Mouse (Mus musculus) hindbrain, postnatal 0 days (tissue): Measurements from ENCODE around the gene Ephb1. TPM values are rescaled to one million over a fixed set of nuclear protein-coding genes. Genes with fewer than 3 reads are reported as not detected.
A peak's percentile ranks its signal among the peaks of the same experiment; 100 is the strongest.

Experiments used
- ATAC-seq: fragments of 200-750 bp; cut with Nextera tagmentation; 2 replicates; pipeline ENCODE4 v1.8.0; 2017; ENCODE audit warnings: mild to moderate bottlenecking, moderate TSS enrichment, moderate library complexity
- DNase-seq: peaks from one replicate; pipeline ENCODE4 v3.0.0-alpha.2; 2015; ENCODE audit warnings: low spot score
- H3K27ac ChIP-seq: fragments of 300-500 bp; sonication (generic); 2 replicates; pipeline ENCODE4 v1.5.1; 2014; ENCODE audit warnings: mild to moderate bottlenecking
- H3K27me3 ChIP-seq: fragments of 300-500 bp; sonication (generic); 2 replicates; pipeline ENCODE4 v1.6.1; 2014; ENCODE audit warnings: low read length, mixed read lengths; ENCODE audit not compliant: insufficient read depth
- H3K36me3 ChIP-seq: fragments of 300-500 bp; sonication (generic); 2 replicates; pipeline ENCODE4 v1.6.1; 2014; ENCODE audit warnings: low read length, mixed read lengths; ENCODE audit not compliant: insufficient read depth
- H3K4me1 ChIP-seq: fragments of 300-500 bp; sonication (generic); 2 replicates; pipeline ENCODE4 v1.6.1; 2014; ENCODE audit warnings: antibody characterized with exemption, low read length, mixed read lengths; ENCODE audit not compliant: insufficient read depth
- H3K4me2 ChIP-seq: fragments of 300-500 bp; sonication (generic); 2 replicates; pipeline ENCODE4 v1.6.1; 2014; ENCODE audit warnings: low read depth, mild to moderate bottlenecking, low read length, moderate library complexity, mixed read lengths
- H3K4me3 ChIP-seq: fragments of 300-500 bp; sonication (generic); 2 replicates; pipeline ENCODE4 v1.5.1; 2014; ENCODE audit warnings: low read length
- H3K9ac ChIP-seq: fragments of 300-500 bp; sonication (generic); replicated peaks from 2 replicates; pipeline ENCODE4 v1.6.1; 2014; ENCODE audit warnings: mild to moderate bottlenecking, low read length, moderate library complexity, mixed read lengths
- H3K9me3 ChIP-seq: fragments of 300-500 bp; sonication (generic); 2 replicates; pipeline ENCODE4 v1.6.1; 2016; ENCODE audit warnings: low read length, mixed read lengths
- CTCF ChIP-seq: IDR thresholded peaks from 2 replicates; pipeline ENCODE4 v1.5.1; 2016; ENCODE audit warnings: antibody characterized with exemption, control low read depth, low read depth
- WGBS: fragments of 180-500 bp; shearing (Covaris S2); extraction: QIAGEN DNeasy Blood & Tissue Kit; methylation state at CpG from one replicate; pipeline ENCODE4 v1.1.7; 2014; 5-methylcytosine and 5-hydroxymethylcytosine counted together
- polyA plus RNA-seq: library from polyadenylated mRNA; unstranded; fragments of >200 nt; fragmentation: Nextera tagmentation; extraction: Ambion mirVana; gene quantifications from 2 replicates; pipeline ENCODE4 v1.2.1, GENCODE M21; 2015
- total RNA-seq: library from RNA; depleted of rRNA; stranded (reverse); fragments of >200 nt; gene quantifications from 2 replicates; pipeline ENCODE4 v1.2.3, GENCODE M21; 2014

Ephb1 gene
- total and polyA plus RNA-seq, 2 experiments from 2014 or later = 39.6 to 50.3 TPM

DNA sequence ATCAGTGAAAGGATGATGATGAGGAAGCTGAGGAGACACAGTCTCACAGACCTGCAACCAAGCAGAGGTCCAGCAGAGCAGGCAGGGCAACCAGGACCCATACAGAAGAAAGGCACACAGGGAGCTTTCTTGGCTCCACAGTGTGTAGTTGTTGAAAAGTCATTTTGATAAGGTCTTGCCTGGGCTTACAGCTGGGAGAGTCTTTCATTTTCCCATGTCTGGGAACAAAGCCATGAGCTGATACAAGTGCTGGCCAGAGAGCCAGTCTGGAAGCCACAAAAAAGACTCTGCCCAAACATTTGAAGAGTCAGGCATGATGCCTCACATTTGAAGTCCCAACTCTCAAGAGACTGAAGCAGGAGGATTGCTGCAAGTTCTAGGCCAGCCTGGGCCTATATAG lies 339.0 kb downstream of the Ephb1 start:
- Histone ChIP-seq H3K4me1 (no peaks in the 10 kb centered on the region), H3K4me3 (no peak overlapping the region), H3K27me3 (no peaks in the 10 kb centered on the region), H3K9me3 (0 out of 2 replicates have a peak, but pooled peaks cover 4% of the 10 kb centered on the region), H3K9ac (no peak overlapping the region), H3K36me3 (no peaks in the 10 kb centered on the region), H3K4me2 (no peak overlapping the region), H3K27ac (no peak overlapping the region)
- no peak for TF ChIP-seq CTCF
- DNase-seq (no peak), ATAC-seq (no peak)

DNA sequence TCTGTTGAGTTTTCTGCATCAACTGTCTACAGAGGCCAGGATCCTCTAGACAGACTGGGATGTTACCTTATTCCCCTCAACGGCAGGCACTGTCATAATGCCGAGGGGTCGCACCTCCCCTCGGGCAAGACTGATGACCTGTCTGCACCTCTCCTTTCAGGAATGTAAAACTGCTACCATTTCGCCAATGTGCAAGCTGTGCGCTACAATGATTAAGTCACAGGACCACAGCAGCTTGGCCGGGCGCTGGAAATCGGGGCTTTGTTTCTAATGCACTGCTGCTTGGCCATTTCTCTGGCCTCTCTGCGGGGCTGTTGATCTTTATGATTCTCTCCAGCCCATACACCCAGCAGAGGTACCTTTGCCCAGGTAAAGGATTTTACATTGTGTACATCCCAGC lies 346.8 kb downstream of the Ephb1 start:
- no peak for DNase-seq
- no peak for ATAC-seq
- H3K9ac ChIP-seq = no peak overlapping the region
- H3K4me1 ChIP-seq = no peaks in the 10 kb centered on the region; the same call in 1 of the 2 replicates
- no peaks in the 10 kb centered on the region for H3K27me3 ChIP-seq
- H3K4me3 ChIP-seq = no peak overlapping the region
- TF ChIP-seq CTCF = no peak
- no peaks in the 10 kb centered on the region for H3K9me3 ChIP-seq
- H3K36me3 ChIP-seq = no peaks in the 10 kb centered on the region
- H3K27ac ChIP-seq = no peak overlapping the region
- WGBS = 80% methylated on average over 10 of the region's 10 CpGs
- no peak overlapping the region for H3K4me2 ChIP-seq

DNA sequence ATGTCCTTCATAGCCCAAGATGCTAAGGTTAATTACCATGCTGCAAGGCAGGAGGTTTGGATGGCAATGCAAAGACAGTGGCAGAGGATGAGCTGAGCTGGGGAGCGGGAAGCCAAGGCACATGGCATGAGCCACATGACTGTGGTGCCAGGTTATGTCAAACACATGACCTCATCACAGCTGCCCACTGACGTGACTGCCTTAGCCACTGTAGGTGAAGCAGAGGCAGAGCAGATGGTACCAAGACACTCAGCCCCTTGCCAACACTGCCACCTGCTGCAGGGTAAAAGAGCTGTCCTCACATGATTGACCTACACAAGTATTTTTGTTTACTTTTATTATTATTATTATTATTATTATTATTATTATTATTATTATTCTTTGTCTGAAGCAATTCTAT lies 348.0 kb downstream of the Ephb1 start:
- peak; percentile 76 for ATAC-seq
- peak; percentile 63 for TF ChIP-seq CTCF
- H3K4me2 ChIP-seq = no peak overlapping the region
- H3K27ac ChIP-seq = no peak overlapping the region
- DNase-seq = peak; percentile 65
- no peak overlapping the region for H3K9ac ChIP-seq
- H3K4me1 ChIP-seq = no peaks in the 10 kb centered on the region; the same call in 1 of the 2 replicates
- H3K36me3 ChIP-seq = no peaks in the 10 kb centered on the region
- no peaks in the 10 kb centered on the region for H3K9me3 ChIP-seq
- 29% methylated on average over 2 of the region's 2 CpGs for WGBS
- no peaks in the 10 kb centered on the region for H3K27me3 ChIP-seq
- no peak overlapping the region for H3K4me3 ChIP-seq

DNA sequence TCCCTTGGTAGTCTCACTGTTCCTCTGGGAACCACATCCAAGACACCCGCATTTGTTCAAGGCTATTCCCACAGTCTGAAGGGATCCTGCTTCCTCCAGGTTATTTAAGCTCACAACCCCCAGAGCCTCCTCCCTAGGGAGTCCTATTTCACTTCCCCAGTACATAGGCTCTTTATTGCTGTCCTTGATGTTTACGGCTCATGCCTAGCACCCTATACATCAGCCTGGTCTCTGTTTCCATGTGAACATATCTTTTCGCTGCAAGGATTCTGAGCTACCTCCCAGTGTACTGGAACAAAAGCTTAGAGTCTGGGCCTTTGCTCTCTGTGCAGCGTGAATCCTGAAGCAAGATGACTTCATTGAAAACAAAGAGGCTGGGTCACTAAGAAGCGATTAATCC lies 351.6 kb downstream of the Ephb1 start:
- TF ChIP-seq CTCF = no peak
- Histone ChIP-seq H3K27ac (no peak overlapping the region), H3K4me2 (no peak overlapping the region), H3K36me3 (no peaks in the 10 kb centered on the region), H3K27me3 (no peaks in the 10 kb centered on the region), H3K4me1 (no peaks in the 10 kb centered on the region; the same call in 1 of the 2 replicates), H3K4me3 (no peak overlapping the region), H3K9ac (no peak overlapping the region), H3K9me3 (no peaks in the 10 kb centered on the region; the same call in 1 of the 2 replicates)
- 50% methylated on average over 5 of the region's 5 CpGs for WGBS
- ATAC-seq (no peak), DNase-seq (no peak)

DNA sequence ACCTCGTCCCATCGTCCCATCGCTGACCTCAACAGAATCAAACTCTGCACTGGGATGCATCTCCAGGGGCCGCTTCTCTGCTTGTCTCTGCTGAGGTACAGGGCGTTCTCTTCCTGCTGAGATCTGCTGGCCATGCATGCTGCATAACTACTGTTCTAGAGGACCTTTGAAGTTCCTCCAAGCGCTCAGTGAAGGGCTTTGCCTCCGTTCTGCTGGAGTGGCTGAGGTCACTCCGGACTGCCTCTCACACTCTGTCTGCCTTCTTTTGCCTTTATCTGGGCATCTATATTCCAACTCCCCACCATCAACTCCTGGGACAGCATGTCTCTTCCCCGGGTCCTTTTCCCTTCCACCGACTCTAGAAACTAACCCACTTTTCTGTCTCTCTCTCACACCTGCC lies 352.3 kb downstream of the Ephb1 start:
- no peak overlapping the region for H3K4me3 ChIP-seq
- H3K27me3 ChIP-seq = no peaks in the 10 kb centered on the region
- 90% methylated on average over 10 of the region's 10 CpGs for WGBS
- peaks cover 4% of the 10 kb centered on the region for H3K4me1 ChIP-seq
- ATAC-seq (no peak), DNase-seq (no peak)
- no peaks in the 10 kb centered on the region for H3K36me3 ChIP-seq
- no peak overlapping the region for H3K4me2 ChIP-seq
- no peak overlapping the region for H3K27ac ChIP-seq
- no peaks in the 10 kb centered on the region; the same call in 1 of the 2 replicates for H3K9me3 ChIP-seq
- no peak for TF ChIP-seq CTCF
- no peak overlapping the region for H3K9ac ChIP-seq

DNA sequence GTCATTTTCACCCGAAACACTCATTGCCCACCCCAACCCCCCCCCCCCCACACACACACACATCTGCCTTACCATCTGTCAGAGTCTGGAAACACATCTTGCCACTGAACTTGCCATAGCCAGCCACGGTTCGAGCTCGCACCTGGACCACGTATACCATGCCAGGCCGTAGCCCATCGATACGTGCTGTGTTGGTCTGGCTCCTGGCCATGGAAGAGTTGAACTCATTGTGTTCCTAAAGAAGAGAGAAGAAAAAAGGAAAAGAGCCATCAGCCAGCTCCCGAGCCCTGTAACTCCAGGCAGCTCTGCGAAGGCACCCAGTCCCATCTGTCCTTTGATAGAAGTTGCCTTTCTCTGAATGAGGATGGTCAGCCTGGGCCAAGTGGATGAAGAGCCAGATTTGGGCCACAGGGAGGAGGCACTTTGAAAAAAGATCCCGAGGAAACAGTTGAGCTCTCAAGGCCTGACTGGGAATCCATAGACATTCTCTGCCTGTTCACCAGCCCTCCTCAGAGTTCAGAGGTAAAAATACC lies 352.8 kb downstream of the Ephb1 start:
- Histone ChIP-seq H3K9ac (no peak overlapping the region), H3K4me3 (no peak overlapping the region), H3K9me3 (no peaks in the 10 kb centered on the region; the same call in 1 of the 2 replicates), H3K36me3 (no peaks in the 10 kb centered on the region), H3K27ac (no peak overlapping the region), H3K4me1 (peaks cover 6% of the 10 kb centered on the region), H3K4me2 (no peak overlapping the region), H3K27me3 (no peaks in the 10 kb centered on the region)
- WGBS = 78% methylated on average over 11 of the region's 11 CpGs
- TF ChIP-seq CTCF = no peak
- DNase-seq = no peak
- no peak for ATAC-seq

DNA sequence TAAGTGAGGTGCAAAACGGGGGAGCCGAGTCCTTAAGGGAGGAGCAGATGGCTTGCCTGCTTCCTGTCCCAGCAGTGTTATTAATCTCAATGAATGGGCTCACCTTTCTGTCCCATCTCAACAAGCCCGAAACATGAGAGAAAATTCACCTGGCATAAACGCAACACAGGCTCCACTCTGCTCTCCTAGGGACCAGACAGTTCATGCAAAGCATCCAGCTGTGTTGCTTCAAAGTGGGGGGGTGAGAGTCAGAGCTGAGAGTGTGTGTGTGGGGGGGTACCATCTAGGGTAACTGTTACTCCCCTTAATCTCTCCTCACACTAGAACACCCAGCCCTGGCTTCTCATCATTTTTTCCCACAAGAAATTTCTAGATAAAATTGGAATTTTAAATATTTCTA lies 354.8 kb downstream of the Ephb1 start:
- no peaks in the 10 kb centered on the region; the same call in 1 of the 2 replicates for H3K9me3 ChIP-seq
- no peaks in the 10 kb centered on the region; the same call in 1 of the 2 replicates for H3K36me3 ChIP-seq
- H3K27me3 ChIP-seq = no peaks in the 10 kb centered on the region
- H3K27ac ChIP-seq = no peak overlapping the region
- no peak for TF ChIP-seq CTCF
- H3K4me1 ChIP-seq = peaks cover 6% of the 10 kb centered on the region
- H3K4me3 ChIP-seq = no peak overlapping the region
- H3K9ac ChIP-seq = no peak overlapping the region
- DNase-seq (no peak), ATAC-seq (no peak)
- no peak overlapping the region for H3K4me2 ChIP-seq
- WGBS = 68% methylated on average over 4 of the region's 4 CpGs
